Mouse (Mus musculus) G1E (cell line): ENCODE results near the gene Nell2. TPM values are rescaled to one million over a fixed set of nuclear protein-coding genes. Genes with fewer than 3 reads are reported as not detected.

Source experiments
- ATAC-seq: 2 replicates; pipeline ENCODE4 v1.8.0; 2016; ENCODE audit warnings: mild to moderate bottlenecking; ENCODE audit not compliant: insufficient number of reproducible peaks, poor library complexity, low FRiP score, severe bottlenecking; ENCODE audit errors: extremely low read depth
- DNase-seq: peaks from one replicate; pipeline ENCODE4 v3.0.0; 2012; ENCODE audit warnings: low spot score
- H3K27me3 ChIP-seq: 2 replicates; pipeline ENCODE4 v1.6.1; 2012; ENCODE audit warnings: mild to moderate bottlenecking, low read length, inconsistent platforms; ENCODE audit not compliant: insufficient read depth
- H3K36me3 ChIP-seq: replicated peaks from 2 replicates; pipeline ENCODE3; 2012; ENCODE audit warnings: mild to moderate bottlenecking, inconsistent platforms
- H3K4me1 ChIP-seq: 2 replicates; pipeline ENCODE4 v1.6.1; 2012; ENCODE audit warnings: low read depth, low read length, inconsistent platforms, mixed read lengths; ENCODE audit not compliant: insufficient read depth
- H3K4me3 ChIP-seq: 2 replicates; pipeline ENCODE4 v1.5.1; 2012; ENCODE audit warnings: low read depth, mild to moderate bottlenecking, inconsistent platforms, low read length, moderate library complexity, mixed read lengths
- H3K9me3 ChIP-seq: replicated peaks from 2 replicates; pipeline ENCODE4 v1.6.1; 2012; ENCODE audit warnings: inconsistent platforms
- CTCF ChIP-seq: IDR thresholded peaks from 2 replicates; pipeline ENCODE4 v1.5.1; 2012; ENCODE audit warnings: low read depth, low read length, inconsistent platforms, mixed read lengths
- GATA1 ChIP-seq: IDR thresholded peaks from 2 replicates; pipeline ENCODE4 v1.6.1; 2012; ENCODE audit warnings: borderline replicate concordance, low read length, inconsistent platforms, mixed read lengths
- GATA2 ChIP-seq: IDR thresholded peaks from 2 replicates; pipeline ENCODE4 v1.6.1; 2012; ENCODE audit warnings: low read depth, low read length, inconsistent platforms, borderline replicate concordance
- POLR2AphosphoS5 ChIP-seq: IDR thresholded peaks from 2 replicates; pipeline ENCODE4 v1.6.1; 2012; ENCODE audit warnings: low read depth, low read length, inconsistent platforms; ENCODE audit not compliant: insufficient replicate concordance
- TAL1 ChIP-seq: conservative IDR thresholded peaks from 2 replicates; pipeline ENCODE4 v1.6.1; 2012; ENCODE audit warnings: low read depth, low read length, inconsistent platforms, mixed read lengths
- polyA plus RNA-seq: library from polyadenylated mRNA; stranded (reverse); fragments of >175 nt; gene quantifications from 2 replicates; pipeline ENCODE4 v1.2.3, GENCODE M21; 2012
- total RNA-seq, 2 experiments: library from RNA; stranded (forward) in 1 of 2; stranded (reverse) in 1 of 2; fragments of 200-1000 nt in 1 of 2; fragments of >200 nt in 1 of 2; fragmentation: Nextera tagmentation in 1 of 2; gene quantifications; 2 replicates each; pipeline ENCODE4 v1.2.3; 2014 to 2017

Gene Nell2
- total and polyA plus RNA-seq, 3 experiments = 0.05 TPM; not detected in 2

DNA sequence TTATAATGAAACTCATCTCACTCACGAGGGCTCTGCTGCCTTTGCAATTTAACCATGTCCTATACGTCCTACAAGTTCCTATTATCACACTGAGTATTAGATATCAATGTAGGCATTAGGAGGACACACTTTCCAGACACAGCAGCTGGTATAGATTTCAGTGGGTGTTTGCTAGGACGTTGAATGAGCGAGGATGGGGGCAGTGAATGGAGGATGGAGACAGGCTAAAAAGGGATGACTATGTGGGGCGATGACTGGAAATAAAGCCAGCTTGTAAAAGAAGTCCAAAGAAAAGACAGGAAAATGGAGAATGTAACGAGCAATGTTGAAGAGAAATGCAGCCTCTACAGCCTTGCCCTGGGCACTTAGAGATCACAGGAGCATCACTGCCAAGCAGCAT, 14.3 kb upstream of the Nell2 start:
- TF ChIP-seq POLR2AphosphoS5 (no peak), TAL1 (no peak), GATA1 (no peak), CTCF (no peak), GATA2 (no peak)
- ATAC-seq = no peak
- peaks cover 5% of the 10 kb centered on the region; the same call in 1 of the 2 replicates for H3K9me3 ChIP-seq

DNA sequence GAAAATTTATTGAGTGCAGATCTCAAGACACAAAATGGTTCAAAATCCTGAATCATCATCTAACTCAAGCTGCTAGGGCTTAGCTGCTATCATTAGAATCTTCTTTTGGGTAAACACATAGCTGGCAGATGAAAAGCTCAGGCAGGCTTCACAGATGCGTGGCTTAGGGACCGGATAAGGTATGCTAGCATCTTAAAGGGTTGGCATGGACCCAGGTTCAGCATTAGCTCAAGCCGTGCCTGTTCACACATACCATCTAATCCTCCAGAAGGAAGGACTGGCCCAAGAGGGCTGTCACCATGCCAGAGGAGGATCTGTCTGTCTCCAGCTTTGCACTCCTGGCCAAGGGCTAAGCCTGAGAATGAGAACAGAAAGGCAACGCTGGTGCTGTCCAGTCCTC, 8.4 kb upstream of the Nell2 start:
- no peak for DNase-seq
- no peaks in the 10 kb centered on the region for H3K36me3 ChIP-seq
- no peaks in the 10 kb centered on the region for H3K4me1 ChIP-seq
- H3K4me3 ChIP-seq = no peak overlapping the region
- peaks cover 5% of the 10 kb centered on the region; the same call in 1 of the 2 replicates for H3K9me3 ChIP-seq
- no peak for TF ChIP-seq TAL1
- TF ChIP-seq CTCF = no peak
- TF ChIP-seq GATA2 = no peak
- TF ChIP-seq GATA1 = no peak
- no peak for TF ChIP-seq POLR2AphosphoS5
- H3K27me3 ChIP-seq = no peaks in the 10 kb centered on the region
- ATAC-seq = no peak

More for the DNA sequence above, 14.3 kb upstream of the Nell2 start:
- Histone ChIP-seq H3K4me1 (no peaks in the 10 kb centered on the region), H3K27me3 (no peaks in the 10 kb centered on the region), H3K36me3 (no peaks in the 10 kb centered on the region), H3K4me3 (no peak overlapping the region)
- no peak for DNase-seq

- Histone ChIP-seq H3K27me3 (no peaks in the 10 kb centered on the region), H3K36me3 (no peaks in the 10 kb centered on the region), H3K9me3 (peaks cover 5% of the 10 kb centered on the region; the same call in 1 of the 2 replicates), H3K4me3 (no peak overlapping the region), H3K4me1 (no peaks in the 10 kb centered on the region)
- no peak for DNase-seq
- no peak for ATAC-seq
- TF ChIP-seq CTCF = no peak
- no peak for TF ChIP-seq GATA1
- TF ChIP-seq GATA2 = no peak
- TF ChIP-seq POLR2AphosphoS5 = no peak
- no peak for TF ChIP-seq TAL1
Measured at GRCm38 (mm10) chr15:95536230-95536629, 7.9 kb upstream of the Nell2 start.

DNA sequence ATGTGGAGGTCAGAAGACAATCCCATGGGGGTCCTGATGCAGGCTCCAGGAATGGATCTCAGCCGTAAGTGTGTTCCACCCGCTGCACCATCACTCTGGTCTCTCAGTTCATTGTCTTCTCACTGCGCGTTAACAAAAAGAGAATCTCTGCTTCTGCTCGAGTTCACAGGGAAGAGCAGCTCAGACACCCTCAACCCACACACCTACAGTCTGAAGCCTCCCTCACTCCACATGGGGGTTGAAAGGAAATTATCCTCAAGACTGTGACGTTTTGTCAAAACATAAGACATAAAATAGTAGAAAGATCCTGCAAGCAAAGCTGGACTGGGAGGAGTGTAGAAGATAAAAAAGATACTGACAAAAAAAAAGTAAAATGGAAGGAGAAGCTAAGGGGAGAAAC, 6.3 kb upstream of the Nell2 start:
- Histone ChIP-seq H3K4me3 (no peak overlapping the region), H3K4me1 (no peaks in the 10 kb centered on the region), H3K9me3 (peaks cover 5% of the 10 kb centered on the region; the same call in 1 of the 2 replicates), H3K27me3 (no peaks in the 10 kb centered on the region), H3K36me3 (no peaks in the 10 kb centered on the region)
- TF ChIP-seq TAL1 = no peak
- no peak for TF ChIP-seq GATA1
- TF ChIP-seq CTCF = no peak
- TF ChIP-seq POLR2AphosphoS5 = no peak
- no peak for TF ChIP-seq GATA2
- no peak for ATAC-seq
- no peak for DNase-seq

DNA sequence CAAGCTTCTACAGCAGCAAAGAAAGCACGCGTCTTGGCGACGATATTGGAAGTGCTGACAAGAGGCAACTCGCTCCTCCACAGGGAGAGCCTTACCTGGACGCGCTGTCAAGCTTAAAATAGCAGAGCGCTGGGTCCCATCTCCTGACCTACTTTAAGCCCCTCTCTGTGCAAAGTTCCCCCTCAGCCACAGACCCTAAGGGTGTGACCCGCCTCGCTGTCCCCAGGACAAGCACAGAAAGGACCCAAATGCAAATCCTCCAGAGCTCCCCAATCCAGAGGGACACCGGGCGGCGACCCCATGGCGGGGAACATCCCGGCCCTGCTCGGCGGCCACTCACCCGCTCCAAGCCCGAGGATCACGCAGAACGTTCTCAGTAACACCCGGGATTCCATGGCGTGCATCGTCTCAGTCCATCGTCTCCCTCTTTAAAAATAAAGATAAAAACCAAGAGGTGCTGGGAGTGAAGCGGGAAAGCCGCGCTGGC, 855 bp downstream of the Nell2 start:
- Histone ChIP-seq H3K4me3 (no peak overlapping the region), H3K9me3 (peaks cover 31% of the 10 kb centered on the region), H3K4me1 (no peaks in the 10 kb centered on the region), H3K36me3 (no peaks in the 10 kb centered on the region), H3K27me3 (no peaks in the 10 kb centered on the region)
- DNase-seq = no peak
- ATAC-seq = no peak
- TF ChIP-seq GATA1 (no peak), POLR2AphosphoS5 (no peak), TAL1 (no peak), CTCF (no peak), GATA2 (no peak)

GRCm38 (mm10) chr15:95526626-95527411, 1.5 kb downstream of the Nell2 start:
- DNase-seq (no peak), ATAC-seq (no peak)
- TF ChIP-seq GATA1 = no peak
- no peak for TF ChIP-seq POLR2AphosphoS5
- TF ChIP-seq GATA2 = no peak
- TF ChIP-seq CTCF = no peak
- TF ChIP-seq TAL1 = no peak
- Histone ChIP-seq H3K9me3 (peaks cover 31% of the 10 kb centered on the region), H3K27me3 (no peaks in the 10 kb centered on the region), H3K36me3 (no peaks in the 10 kb centered on the region), H3K4me3 (no peak overlapping the region), H3K4me1 (no peaks in the 10 kb centered on the region)
